In genomic region chr11:9994601-9995166, GRCm38 (mm10) we compare ENCODE assay signal across 21 mouse cellular contexts.
DNase-seq lines count a peak whose midpoint lies in the region; ATAC-seq and TF ChIP-seq lines count a peak whose summit lies in the region.
"Had no signal": no experiment of that assay in that cellular context is flagged by ENCODE, and none has a peak within 500 bp of the region (broad histone marks: within the 10 kb centered on the region; RNA-seq: fewer than 3 reads in every experiment).

No protein-coding gene starts in this region.

- no peak overlapping the region for H3K4me3 ChIP-seq in forebrain, embryonic 13.5 days
- H3K4me3 ChIP-seq in forebrain, embryonic 16.5 days (replicated peaks; ENCODE audit: low read length) = no peak overlapping the region
- H3K4me3 ChIP-seq in heart, embryonic 11.5 days (ENCODE audit: low read depth, low read length) = no peak overlapping the region
- no peak overlapping the region for H3K4me3 ChIP-seq in hindbrain, postnatal 0 days (ENCODE audit: low read length)
- H3K4me3 ChIP-seq: limb, embryonic 12.5 days; liver, embryonic 12.5 days; midbrain, embryonic 12.5 days; neural tube, embryonic 13.5 days had no signal

- H3K36me3 ChIP-seq in forebrain, embryonic 13.5 days (ENCODE audit: poor library complexity, severe bottlenecking) = no peaks in the 10 kb centered on the region
- H3K36me3 ChIP-seq in forebrain, embryonic 16.5 days (ENCODE audit: control insufficient read depth, insufficient read depth) = no peaks in the 10 kb centered on the region
- H3K36me3 ChIP-seq in heart, embryonic 11.5 days (ENCODE audit: control insufficient read depth, insufficient read depth, low read length) = no peaks in the 10 kb centered on the region
- no peaks in the 10 kb centered on the region for H3K36me3 ChIP-seq in hindbrain, postnatal 0 days (ENCODE audit: insufficient read depth, low read length)
- H3K36me3 ChIP-seq: limb, embryonic 12.5 days; liver, embryonic 12.5 days; midbrain, embryonic 12.5 days; neural tube, embryonic 13.5 days had no signal

- no peak overlapping the region for H3K9ac ChIP-seq in forebrain, embryonic 13.5 days
- H3K9ac ChIP-seq in forebrain, embryonic 16.5 days (replicated peaks; ENCODE audit: low read depth, low read length) = no peak overlapping the region
- H3K9ac ChIP-seq in heart, embryonic 11.5 days (ENCODE audit: low read depth, low read length) = no peak overlapping the region
- H3K9ac ChIP-seq in hindbrain, postnatal 0 days (replicated peaks; ENCODE audit: low read length) = no peak overlapping the region
- H3K9ac ChIP-seq: limb, embryonic 12.5 days; liver, embryonic 12.5 days; midbrain, embryonic 12.5 days; neural tube, embryonic 13.5 days had no signal

- no peaks in the 10 kb centered on the region for H3K9me3 ChIP-seq in forebrain, embryonic 13.5 days (replicated peaks)
- no peaks in the 10 kb centered on the region for H3K9me3 ChIP-seq in forebrain, embryonic 16.5 days (ENCODE audit: control insufficient read depth, low read length)
- H3K9me3 ChIP-seq in heart, embryonic 11.5 days (replicated peaks; ENCODE audit: control insufficient read depth, low read length) = no peaks in the 10 kb centered on the region
- no peaks in the 10 kb centered on the region for H3K9me3 ChIP-seq in hindbrain, postnatal 0 days (ENCODE audit: low read length)
- H3K9me3 ChIP-seq: limb, embryonic 12.5 days; liver, embryonic 12.5 days; midbrain, embryonic 12.5 days; neural tube, embryonic 13.5 days had no signal

- WGBS in forebrain, embryonic 13.5 days = 53% methylated on average over 5 of the region's 5 CpGs
- 42% methylated on average over 5 of the region's 5 CpGs for WGBS in forebrain, embryonic 16.5 days
- WGBS in heart, embryonic 11.5 days (ENCODE audit: insufficient replicate concordance) = 60% methylated on average over 5 of the region's 5 CpGs
- WGBS in hindbrain, postnatal 0 days = 37% methylated on average over 5 of the region's 5 CpGs

- H3K27me3 ChIP-seq in forebrain, embryonic 13.5 days = no peaks in the 10 kb centered on the region
- H3K27me3 ChIP-seq in forebrain, embryonic 16.5 days (replicated peaks; ENCODE audit: control insufficient read depth, insufficient read depth, low read length) = no peaks in the 10 kb centered on the region
- no peaks in the 10 kb centered on the region for H3K27me3 ChIP-seq in heart, embryonic 11.5 days (ENCODE audit: control insufficient read depth, insufficient read depth, low read length)
- H3K27me3 ChIP-seq in hindbrain, postnatal 0 days (ENCODE audit: insufficient read depth, low read length) = no peaks in the 10 kb centered on the region
- H3K27me3 ChIP-seq: limb, embryonic 12.5 days; liver, embryonic 12.5 days; midbrain, embryonic 12.5 days; neural tube, embryonic 13.5 days had no signal

- peak; percentile 45; the same call in 1 of the 2 replicates for ATAC-seq in forebrain, embryonic 13.5 days
- ATAC-seq in forebrain, embryonic 16.5 days = no peak; the same call in 1 of the 2 replicates
- no peak for ATAC-seq in heart, embryonic 11.5 days (replicated peaks; ENCODE audit: insufficient number of reproducible peaks, low FRiP score, low TSS enrichment)
- ATAC-seq in hindbrain, postnatal 0 days = no peak
- ATAC-seq: activated CD4-positive, CD25-positive, alpha-beta regulatory T cell, adult 4 months; intestine, postnatal 0 days; liver, embryonic 12.5 days had no signal

- no peak overlapping the region for H3K27ac ChIP-seq in forebrain, embryonic 13.5 days
- no peak overlapping the region for H3K27ac ChIP-seq in forebrain, embryonic 16.5 days (ENCODE audit: low read length)
- H3K27ac ChIP-seq in heart, embryonic 11.5 days (ENCODE audit: low read depth, low read length) = no peak overlapping the region
- no peak overlapping the region for H3K27ac ChIP-seq in hindbrain, postnatal 0 days
- H3K27ac ChIP-seq: limb, embryonic 12.5 days; liver, embryonic 12.5 days; macrophage; midbrain, embryonic 12.5 days; neural tube, embryonic 13.5 days had no signal

- H3K4me2 ChIP-seq in forebrain, embryonic 13.5 days = no peak overlapping the region
- no peak overlapping the region for H3K4me2 ChIP-seq in forebrain, embryonic 16.5 days (ENCODE audit: low read length)
- no peak overlapping the region for H3K4me2 ChIP-seq in heart, embryonic 11.5 days
- H3K4me2 ChIP-seq in hindbrain, postnatal 0 days (ENCODE audit: low read depth, low read length) = no peak overlapping the region
- H3K4me2 ChIP-seq: limb, embryonic 12.5 days; liver, embryonic 12.5 days; midbrain, embryonic 12.5 days; neural tube, embryonic 13.5 days had no signal

- peak; percentile 11 for DNase-seq in heart, postnatal 4 days
- peak; percentile 1 for DNase-seq in lung, postnatal 25 days (ENCODE audit: low spot score)
- DNase-seq in lung, postnatal 10 days = no peak
- DNase-seq in hindbrain, postnatal 0 days (ENCODE audit: low spot score) = peak; percentile 3
- no peak for DNase-seq in frontal cortex, adult 2 months (ENCODE audit: extremely low spot score in 1 of 2, low spot score in 1 of 2)
- DNase-seq: adrenal gland, postnatal 25 days; cerebellum, adult 18-20 months; cerebellum, postnatal 25 days; embryo, embryonic 11 days; gastrocnemius, postnatal 36 days; thymus, postnatal 36 days had no signal

- no peak for TF ChIP-seq CTCF in hindbrain, postnatal 0 days (IDR thresholded peaks at IDR 0.05; ENCODE audit: low read depth)

- no peaks in the 10 kb centered on the region for H3K4me1 ChIP-seq in forebrain, embryonic 13.5 days
- H3K4me1 ChIP-seq in forebrain, embryonic 16.5 days (replicated peaks; ENCODE audit: control insufficient read depth, insufficient read depth, low read length) = peaks cover 7% of the 10 kb centered on the region; the same call in 1 of the 2 replicates
- no peaks in the 10 kb centered on the region for H3K4me1 ChIP-seq in heart, embryonic 11.5 days (ENCODE audit: control insufficient read depth, insufficient read depth, low read length)
- H3K4me1 ChIP-seq in hindbrain, postnatal 0 days (ENCODE audit: insufficient read depth, low read length) = no peaks in the 10 kb centered on the region
- H3K4me1 ChIP-seq: limb, embryonic 12.5 days; liver, embryonic 12.5 days had no signal

Comparison
In these comparisons a context has a peak if more than half of its experiments do, and no peak if none do; other contexts are left out.
1. DNase-seq: peak in heart, postnatal 4 days (single experiment), lung, postnatal 25 days (single experiment) and hindbrain, postnatal 0 days (single experiment); none in lung, postnatal 10 days (single experiment) and frontal cortex, adult 2 months (0 of 2).